Mouse (Mus musculus): Measurements from ENCODE around the gene Tmem161a.

- TF ChIP-seq CTCF (IDR thresholded peaks at IDR 0.05; ENCODE audit: extremely low read depth, insufficient read depth, low read length) (peak; percentile 47), POLR2A (IDR thresholded peaks at IDR 0.05; ENCODE audit: extremely low read depth, insufficient read depth, low read length) (no peak)
These were observed 51.2 kb downstream of the Tmem161a start for GRCm38 (mm10) chr8:70223341-70223740.

Measured in cortical plate, adult 2 months (tissue).